Mouse (Mus musculus) kidney, adult 10 weeks (tissue): Measurements from ENCODE around the gene Foxq1. TPM values are rescaled to one million over a fixed set of nuclear protein-coding genes. Genes with fewer than 3 reads are reported as not detected.

Source experiments
- polyA plus RNA-seq: library from polyadenylated mRNA; stranded (reverse); fragments of 350-450 nt; fragmentation: Illumina TruSeq; extraction: RNeasy Lipid Tissue Mini Kit (QIAGEN cat#74804); gene quantifications from one replicate; pipeline ENCODE4 v1.2.3, GENCODE M21; 2014; ENCODE audit warnings: low read depth, low replicate concordance

Gene Foxq1
- polyA plus RNA-seq, result 20.0 TPM

DNA sequence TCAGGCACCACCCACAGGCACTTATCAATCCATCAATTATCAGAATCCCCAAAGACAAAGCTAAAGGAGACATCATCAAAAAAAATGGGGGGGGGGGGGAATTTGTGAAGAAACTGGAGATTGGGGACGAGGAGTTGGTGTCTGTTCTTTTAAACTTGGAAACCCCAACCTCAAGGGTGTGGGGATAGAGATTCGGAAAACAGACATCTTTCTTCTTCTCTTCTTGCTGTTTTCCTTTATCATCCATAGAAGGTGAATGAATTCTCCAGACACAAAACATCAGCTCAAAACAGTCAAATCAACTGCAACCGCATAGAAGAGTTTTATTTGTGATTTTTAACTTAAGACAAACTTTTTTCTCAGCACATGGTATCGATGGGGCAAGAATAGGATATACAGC, at the start of gene Foxq1:
Gene Foxq1 (plus strand): TSS at position 301 of the 400 bp plus-strand sequence.

DNA sequence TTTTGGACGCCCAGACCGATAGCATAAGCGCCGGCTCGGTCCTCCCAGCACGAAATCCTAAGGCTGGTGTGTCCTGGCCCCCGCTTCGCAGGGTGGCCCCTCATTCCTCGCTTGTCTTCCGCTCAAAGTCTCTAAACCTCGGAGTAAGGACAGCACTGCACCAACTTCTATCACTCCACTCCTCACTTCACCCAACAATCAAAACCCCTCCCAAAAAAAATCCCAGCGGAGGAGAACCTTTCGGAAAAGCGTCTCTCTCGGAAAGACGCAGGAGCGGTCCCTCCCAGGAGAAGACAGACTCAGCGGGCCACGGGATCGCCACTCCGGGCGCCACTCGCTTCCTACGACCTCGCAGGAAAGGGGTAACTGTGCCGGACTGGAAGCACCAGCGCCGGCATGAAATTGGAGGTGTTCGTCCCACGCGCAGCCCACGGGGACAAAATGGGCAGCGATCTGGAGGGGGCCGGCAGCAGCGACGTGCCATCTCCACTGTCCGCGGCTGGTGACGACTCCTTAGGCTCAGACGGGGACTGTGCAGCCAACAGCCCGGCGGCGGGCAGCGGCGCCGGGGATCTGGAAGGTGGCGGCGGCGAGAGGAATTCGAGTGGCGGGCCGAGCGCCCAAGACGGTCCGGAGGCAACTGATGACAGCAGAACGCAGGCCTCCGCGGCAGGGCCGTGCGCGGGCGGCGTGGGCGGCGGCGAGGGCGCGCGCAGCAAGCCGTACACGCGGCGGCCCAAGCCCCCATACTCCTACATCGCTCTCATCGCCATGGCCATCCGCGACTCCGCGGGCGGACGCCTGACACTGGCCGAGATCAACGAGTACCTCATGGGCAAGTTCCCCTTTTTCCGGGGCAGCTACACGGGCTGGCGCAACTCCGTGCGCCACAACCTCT, 2.8 kb downstream of the Foxq1 start, which contains the start of gene A530084C06Rik:
Gene A530084C06Rik (minus strand): TSS at position 813 of the 898 bp plus-strand sequence.

Other genes with a start within 250 kb of the Foxq1 start
- 0.16 TPM for gene A530084C06Rik, start 3.2 kb downstream of the Foxq1 start, polyA plus RNA-seq
- not detected for gene Foxf2, start 69.7 kb downstream of the Foxq1 start, polyA plus RNA-seq